Mouse (Mus musculus) layer of hippocampus, adult 9-10 months (tissue): ENCODE data around the gene Atoh8.

Experiments
- DNase-seq: peaks from one replicate; pipeline ENCODE4 v3.0.0; 2022; ENCODE audit warnings: low spot score

The Atoh8 gene

GRCm38 (mm10) chr6:72235098-72235806 lies at the start of gene Atoh8:
Atoh8 (minus strand) TSS chr6:72235577.
- DNase-seq, result no peak

DNA sequence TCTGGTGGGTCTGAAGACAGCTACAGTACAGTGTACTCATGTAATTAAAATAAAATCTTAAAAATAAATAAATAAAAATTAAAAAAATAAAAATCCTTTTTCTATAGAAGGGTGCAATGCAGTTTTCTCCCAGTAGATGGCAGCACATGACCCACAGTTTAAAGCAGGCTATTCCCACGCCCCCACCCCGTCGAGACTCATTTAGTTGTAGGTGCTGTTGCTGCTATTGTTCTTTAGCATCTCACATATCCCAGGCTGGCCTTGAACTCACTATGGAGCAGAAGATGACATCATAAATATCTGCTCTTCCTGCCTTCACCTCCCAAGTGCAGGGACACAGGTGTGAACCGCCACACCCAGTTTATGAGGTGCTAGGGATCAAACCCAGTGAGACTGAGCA lies 48.5 kb upstream of the Atoh8 start:
- no peak for DNase-seq

- no peak for DNase-seq
Measured at GRCm38 (mm10) chr6:72280410-72280998, 45.1 kb upstream of the Atoh8 start.

- DNase-seq, result no peak
Measured at GRCm38 (mm10) chr6:72279505-72279904, 44.1 kb upstream of the Atoh8 start.

GRCm38 (mm10) chr6:72278835-72279234 lies 43.5 kb upstream of the Atoh8 start:
- no peak for DNase-seq

DNA sequence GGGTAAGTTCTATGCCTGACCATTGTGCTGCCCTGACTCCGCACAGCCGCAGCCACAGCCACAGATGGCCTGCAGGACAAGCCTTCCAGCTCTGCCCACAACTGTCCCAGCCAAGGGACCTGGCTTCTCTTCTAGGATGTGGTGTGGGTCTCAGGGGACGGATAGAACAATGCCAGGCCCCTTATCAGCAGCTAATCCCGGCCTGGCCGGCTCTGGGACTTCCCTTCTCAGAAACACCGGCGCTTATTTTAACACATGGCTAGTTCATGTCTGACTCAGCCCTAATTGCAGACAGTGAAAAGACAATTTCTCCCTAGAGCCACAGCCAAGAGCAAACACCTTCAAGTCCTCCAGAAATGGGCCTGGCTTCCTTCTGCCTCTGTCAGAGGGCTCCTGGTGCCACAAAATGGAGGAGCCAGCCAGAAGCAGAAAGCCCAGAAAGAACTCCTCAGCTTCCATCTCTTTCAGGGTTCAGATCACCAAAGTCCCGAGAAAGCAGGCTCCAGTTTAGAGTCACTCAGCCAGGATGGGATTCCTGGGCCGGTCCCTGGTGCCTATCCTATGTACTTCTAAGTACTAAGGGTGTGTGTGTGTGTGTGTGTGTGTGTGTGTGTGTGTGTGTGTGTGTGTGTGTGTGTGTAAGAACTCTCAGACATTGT lies 42.3 kb upstream of the Atoh8 start:
- no peak for DNase-seq

DNA sequence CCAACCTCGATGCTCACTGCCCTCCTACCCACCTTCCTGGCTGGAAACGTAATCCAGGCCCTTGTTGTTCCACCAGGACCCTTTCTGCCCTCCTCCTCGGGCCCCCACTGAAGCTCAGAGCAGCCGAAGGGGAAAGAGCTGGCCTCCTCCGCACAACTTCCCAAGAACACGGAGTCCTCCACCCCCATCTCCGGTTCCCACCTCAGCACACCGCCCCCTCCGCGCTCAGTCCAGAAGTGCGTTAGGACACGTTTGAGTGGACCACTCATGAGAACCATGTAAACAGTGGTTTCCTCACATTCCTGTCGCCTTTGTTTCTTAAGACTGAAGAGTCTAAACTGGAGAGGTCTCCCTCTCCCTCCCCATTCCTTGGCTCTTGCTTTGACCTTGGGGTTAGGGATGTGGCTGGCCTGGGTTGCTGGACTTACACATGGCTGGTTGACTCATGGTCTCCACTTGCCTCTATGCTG lies 41.6 kb upstream of the Atoh8 start:
- no peak for DNase-seq

DNA sequence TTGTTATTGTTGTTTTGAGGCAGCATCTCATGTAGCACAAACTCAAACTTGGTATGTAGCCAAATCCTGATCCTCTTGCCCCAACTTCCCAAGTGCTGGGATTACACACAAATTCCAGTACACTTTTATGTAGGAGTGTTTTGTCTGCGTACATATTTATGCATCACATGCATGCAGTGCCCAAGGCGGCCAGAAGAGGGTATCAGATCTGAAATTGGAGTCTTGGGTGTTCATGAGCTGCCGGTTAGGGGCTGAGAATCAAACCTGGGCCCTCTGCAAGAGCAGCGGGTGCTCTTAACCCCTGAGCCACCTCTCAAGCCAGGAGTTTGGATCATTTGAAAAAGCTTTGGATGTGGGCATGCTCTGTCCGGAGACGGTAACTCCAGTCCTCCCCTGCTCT lies 40.8 kb upstream of the Atoh8 start:
- DNase-seq, result no peak

DNA sequence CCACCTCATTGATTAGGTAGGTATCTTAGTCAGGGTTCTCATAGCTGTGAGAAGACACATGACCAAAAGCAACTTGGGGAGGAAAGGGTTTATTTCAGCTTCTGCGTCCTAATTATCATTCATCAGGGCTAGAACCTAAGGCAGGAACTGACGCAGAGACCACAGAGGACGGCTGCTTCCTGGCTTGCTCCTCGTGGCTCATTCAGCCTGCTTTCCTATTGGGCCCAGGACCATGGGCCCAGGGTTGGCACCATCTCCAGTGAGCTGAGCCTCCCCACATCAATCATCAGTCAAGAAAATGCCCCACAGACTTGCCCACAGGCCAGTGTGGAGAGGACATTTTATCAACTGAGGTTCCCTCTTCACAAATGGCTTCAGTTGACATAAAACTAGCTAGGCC lies 40.1 kb upstream of the Atoh8 start:
- no peak for DNase-seq

DNA sequence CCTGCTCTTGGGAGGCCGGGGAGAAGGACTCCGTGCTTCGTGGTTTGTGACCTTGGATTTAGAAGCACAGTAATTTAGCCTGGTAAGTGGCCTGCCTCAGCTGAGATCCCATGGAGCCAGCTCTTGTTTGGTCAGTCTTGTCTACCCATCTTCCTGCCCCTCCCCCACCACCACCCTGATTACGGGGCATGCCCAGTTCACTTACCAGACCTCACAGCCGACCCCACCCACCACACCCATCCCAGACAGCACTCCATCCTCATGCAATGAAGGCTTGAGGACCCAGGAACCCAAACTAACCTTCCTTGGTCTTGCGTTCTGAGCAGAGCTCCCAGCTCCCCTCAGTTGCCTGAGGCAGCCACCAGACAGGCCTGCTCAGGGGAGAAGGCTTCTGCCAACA lies 37.8 kb upstream of the Atoh8 start:
- no peak for DNase-seq

- no peak for DNase-seq
Measured at GRCm38 (mm10) chr6:72272161-72272696, 36.9 kb upstream of the Atoh8 start.

- no peak for DNase-seq
Measured at GRCm38 (mm10) chr6:72270952-72271519, 35.7 kb upstream of the Atoh8 start.

GRCm38 (mm10) chr6:72270258-72270657 lies 34.9 kb upstream of the Atoh8 start:
- no peak for DNase-seq

- no peak for DNase-seq
Measured at GRCm38 (mm10) chr6:72268149-72268847, 32.9 kb upstream of the Atoh8 start.

DNA sequence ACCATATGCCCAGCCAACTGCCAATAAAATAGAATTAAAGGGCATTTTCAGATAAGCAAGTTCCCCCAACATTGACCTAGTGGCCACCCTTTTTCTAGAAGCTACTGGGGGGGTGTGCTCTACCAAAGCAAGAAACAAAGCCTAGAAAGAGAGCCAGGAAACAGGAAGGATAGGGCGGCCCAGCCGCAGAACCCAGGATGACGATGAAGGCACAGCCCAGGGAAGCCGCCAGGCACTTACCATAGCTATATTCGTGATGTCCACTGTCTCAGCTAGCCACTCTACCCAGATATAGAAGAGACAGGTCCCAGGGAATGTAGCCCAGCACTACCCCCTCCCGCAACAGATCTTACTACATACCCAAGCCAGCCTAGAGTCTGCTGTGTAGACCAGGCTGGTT lies 30.3 kb upstream of the Atoh8 start:
- DNase-seq, result no peak

DNA sequence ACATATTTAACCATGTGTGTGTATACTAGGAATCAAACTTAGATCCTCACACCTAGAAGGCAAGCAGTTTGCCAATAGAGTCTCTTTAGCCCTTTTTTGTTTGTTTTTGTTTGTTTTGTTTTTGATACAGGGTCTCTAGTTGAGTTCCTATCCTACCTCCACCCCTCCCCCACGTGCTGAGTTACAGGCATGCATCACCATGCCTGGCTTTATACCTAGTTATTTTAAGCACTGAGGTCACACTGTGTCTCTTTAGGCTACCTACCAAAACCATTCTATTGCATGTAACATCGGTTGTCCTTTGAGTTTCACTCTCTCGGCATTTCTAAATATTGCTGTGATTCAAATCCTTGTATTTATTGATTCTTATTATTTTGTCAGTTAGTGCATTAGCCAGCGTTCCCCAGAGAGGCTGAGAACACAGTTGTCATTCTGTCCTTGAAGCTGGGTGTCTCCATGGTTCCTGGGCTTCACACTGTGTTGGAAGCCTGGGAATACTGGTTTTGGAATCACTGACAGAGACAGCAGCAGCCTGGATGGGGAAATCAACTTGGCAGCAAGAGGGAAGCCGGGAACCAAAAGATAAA lies 28.4 kb upstream of the Atoh8 start:
- DNase-seq, result no peak

GRCm38 (mm10) chr6:72261683-72262320 lies 26.4 kb upstream of the Atoh8 start:
- DNase-seq, result no peak

DNA sequence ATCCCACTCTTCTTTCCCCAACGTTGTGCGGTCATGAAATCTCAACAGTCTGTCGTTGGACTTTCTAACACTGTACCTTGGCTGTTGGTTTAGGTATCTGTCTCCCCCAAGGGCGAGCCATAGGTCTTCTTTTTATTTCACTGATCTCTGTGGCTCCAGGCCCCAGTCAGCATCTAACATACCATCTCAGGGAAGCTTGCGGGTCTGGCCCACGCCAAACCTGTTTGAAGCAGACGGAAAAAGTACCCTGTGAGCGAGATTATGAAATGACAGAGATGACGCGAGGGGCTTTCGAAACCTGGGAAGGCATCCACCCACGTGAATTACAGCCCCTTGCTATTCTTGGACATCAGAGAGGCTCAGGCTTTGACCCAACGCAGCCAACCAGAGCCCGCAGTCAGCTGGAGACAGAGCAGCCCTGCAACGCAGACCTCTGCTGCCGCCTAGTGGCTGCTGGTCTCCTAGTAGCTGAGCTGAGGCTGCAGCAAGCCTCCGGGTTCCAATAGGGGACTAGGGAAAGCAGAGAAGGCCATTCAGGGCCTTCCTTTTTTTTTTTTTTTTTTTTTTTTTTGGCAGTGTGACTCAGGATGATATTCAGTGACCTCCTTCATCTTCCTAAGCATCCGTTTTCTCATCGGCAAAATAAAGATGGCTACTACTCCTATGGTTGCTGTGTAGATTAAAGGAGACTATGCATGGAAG lies 25.8 kb upstream of the Atoh8 start:
- DNase-seq, result peak; percentile 61

DNA sequence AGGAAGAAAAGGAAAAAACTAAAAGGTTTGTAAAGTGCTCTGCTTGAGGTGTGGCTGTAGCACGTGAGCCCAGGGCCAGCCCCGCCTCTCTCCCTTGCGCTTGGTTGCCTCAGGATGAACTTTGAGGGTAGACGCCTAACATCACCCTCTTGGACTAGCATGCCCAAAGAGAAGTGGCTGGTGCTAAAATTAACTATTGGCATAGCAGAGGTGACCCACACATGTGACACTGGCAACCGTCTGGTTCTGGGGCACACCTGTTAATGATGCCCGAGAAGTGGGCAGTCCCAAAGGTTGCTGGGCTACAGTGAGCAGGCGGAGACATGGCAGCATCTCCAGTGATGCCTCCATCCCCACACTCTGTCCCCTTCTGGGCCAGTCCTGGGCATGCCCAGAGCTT lies 24.1 kb upstream of the Atoh8 start:
- no peak for DNase-seq

DNA sequence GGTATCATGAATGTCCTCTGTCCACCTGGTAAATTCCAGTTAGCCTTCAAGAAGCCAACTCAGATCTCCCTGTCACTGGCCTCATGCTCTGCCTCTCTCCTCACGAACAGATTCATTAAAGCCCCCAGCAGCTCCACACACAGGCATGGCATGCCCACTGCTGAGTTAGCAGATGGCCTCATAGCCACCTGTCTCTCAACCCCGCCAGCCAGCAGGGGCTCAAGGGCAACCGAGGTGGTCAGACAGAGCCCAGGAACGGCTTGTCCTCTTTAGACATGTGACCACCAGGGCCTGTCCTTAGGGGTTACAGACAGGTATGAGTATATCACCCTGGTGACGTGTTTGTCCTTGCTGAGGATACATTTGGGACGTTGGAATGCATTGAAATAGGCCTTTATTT lies 19.9 kb upstream of the Atoh8 start:
- no peak for DNase-seq
